Mouse (Mus musculus) heart, adult 2 months (tissue): ENCODE measurements at regions not wholly inside any gene's neighbourhood (a gene's known extent, or its start where the extent isn't known, plus 50 kb on each side); places are given as distances from the start of the nearest gene placed in this dataset.

Experiments used
- DNase-seq, 2 experiments: peaks; one replicate each; pipeline ENCODE4 v3.0.0; 2021
- H3K27ac ChIP-seq: fragments of 200-600 bp; 2 replicates; pipeline ENCODE4 v1.8.1; 2022
- H3K27me3 ChIP-seq: fragments of 200-500 bp; 2 replicates; pipeline ENCODE4 v1.6.1; 2012; ENCODE audit warnings: mild to moderate bottlenecking, low read length, inconsistent platforms, mixed read lengths; ENCODE audit not compliant: control insufficient read depth, insufficient read depth
- H3K36me3 ChIP-seq: fragments of 200-500 bp; 2 replicates; pipeline ENCODE4 v1.6.1; 2012; ENCODE audit warnings: low read length, inconsistent platforms; ENCODE audit not compliant: control insufficient read depth, insufficient read depth
- H3K4me1 ChIP-seq: fragments of 200-500 bp; 2 replicates; pipeline ENCODE4 v1.6.1; 2011; ENCODE audit warnings: low read length; ENCODE audit not compliant: control insufficient read depth, insufficient read depth
- H3K4me3 ChIP-seq: fragments of 200-600 bp; 2 replicates; pipeline ENCODE4 v1.8.1; 2022
- H3K79me2 ChIP-seq: fragments of 200-500 bp; replicated peaks from 2 replicates; pipeline ENCODE4 v1.6.1; 2012; ENCODE audit warnings: mild to moderate bottlenecking, inconsistent platforms, low read length, moderate library complexity, mixed read lengths; ENCODE audit not compliant: control insufficient read depth, insufficient read depth
- H3K9ac ChIP-seq: fragments of 200-500 bp; 2 replicates; pipeline ENCODE4 v1.6.1; 2012; ENCODE audit warnings: low read depth, mild to moderate bottlenecking, control low read depth, inconsistent platforms, low read length, mixed read lengths
- CTCF ChIP-seq: fragments of 200-600 bp; IDR thresholded peaks from 2 replicates; pipeline ENCODE4 v1.8.1; 2022; ENCODE audit warnings: antibody characterized with exemption, mild to moderate bottlenecking, moderate library complexity
- EP300 ChIP-seq: fragments of 200-500 bp; IDR thresholded peaks from 2 replicates; pipeline ENCODE4 v1.6.1; 2011; ENCODE audit warnings: low read depth, low read length, control low read depth; ENCODE audit not compliant: insufficient read depth
- POLR2A ChIP-seq: fragments of 200-500 bp; IDR thresholded peaks from 2 replicates; pipeline ENCODE4 v1.6.1; 2011; ENCODE audit warnings: mild to moderate bottlenecking, low read depth, low read length, control low read depth; ENCODE audit not compliant: insufficient read depth
- WGBS: fragments of 180-500 bp; shearing (Covaris S2); methylation state at CpG from one replicate; pipeline ENCODE4 v1.1.7; 2018; 5-methylcytosine and 5-hydroxymethylcytosine counted together
- intact Hi-C: fragments of 180-260 bp; cut with DNase I; formaldehyde crosslinking; loops from one replicate; pipeline ENCODE4 v1.15.1; 2025

GRCm38 (mm10) chr9:90838184-90838926, 523.9 kb upstream of the Zic4 start:
- no peak overlapping the region for H3K4me3 ChIP-seq
- H3K9ac ChIP-seq = no peak overlapping the region
- no peaks in the 10 kb centered on the region for H3K36me3 ChIP-seq
- WGBS = 81% methylated on average over 6 of the region's 6 CpGs
- H3K4me1 ChIP-seq = no peaks in the 10 kb centered on the region
- H3K27ac ChIP-seq = no peak overlapping the region
- intact Hi-C loops = no loop called here
- TF ChIP-seq EP300 = no peak
- TF ChIP-seq CTCF = no peak
- no peak for TF ChIP-seq POLR2A
- H3K79me2 ChIP-seq = no peaks in the 10 kb centered on the region
- H3K27me3 ChIP-seq = no peaks in the 10 kb centered on the region
- DNase-seq = no peak

DNA sequence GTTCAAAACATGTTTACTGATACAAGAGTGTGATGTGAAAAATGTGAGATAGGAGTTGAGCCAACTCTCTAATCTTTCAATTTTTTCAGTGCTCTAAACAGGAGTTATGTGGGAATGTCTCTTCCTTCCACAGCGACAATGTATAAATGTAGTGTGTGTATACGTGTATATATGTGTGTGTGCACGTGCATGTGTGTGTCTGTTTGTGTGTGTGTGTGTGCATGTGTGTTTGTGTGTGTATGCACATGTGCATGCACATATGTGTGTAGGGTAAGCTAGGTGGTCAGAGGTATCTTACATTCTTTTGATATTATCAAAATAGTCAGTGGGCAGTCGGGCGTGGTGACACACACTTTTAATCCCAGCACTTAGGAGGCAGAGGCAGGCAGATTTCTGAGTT, 511.2 kb upstream of the Zic4 start:
- Histone ChIP-seq H3K27me3 (no peaks in the 10 kb centered on the region), H3K36me3 (no peaks in the 10 kb centered on the region), H3K79me2 (no peaks in the 10 kb centered on the region), H3K4me3 (no peak overlapping the region), H3K27ac (no peak overlapping the region), H3K4me1 (no peaks in the 10 kb centered on the region), H3K9ac (no peak overlapping the region)
- DNase-seq = no peak
- 79% methylated on average over 5 of the region's 5 CpGs for WGBS
- intact Hi-C loops = no loop called here
- TF ChIP-seq CTCF = no peak
- no peak for TF ChIP-seq POLR2A
- no peak for TF ChIP-seq EP300

DNA sequence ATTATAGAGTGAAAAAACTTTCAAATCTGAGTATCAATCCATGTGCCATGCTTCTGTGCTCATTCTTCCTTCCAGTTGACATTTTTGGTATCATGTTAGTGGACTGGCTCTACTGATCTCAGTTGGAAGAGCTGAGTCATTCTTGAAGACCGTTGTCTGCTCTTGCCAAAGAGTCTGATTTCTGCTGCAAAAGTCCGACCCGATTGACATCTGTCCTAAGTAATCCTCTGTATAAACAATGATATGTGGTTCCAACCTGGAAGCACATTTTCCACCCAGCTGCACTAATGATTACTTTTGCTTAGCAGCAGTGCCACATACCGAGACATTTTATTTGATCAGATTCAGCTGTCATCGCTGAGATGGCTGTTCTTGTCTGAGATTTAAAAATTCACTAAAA, 490.6 kb upstream of the Zic4 start:
- H3K4me1 ChIP-seq = no peaks in the 10 kb centered on the region
- no peaks in the 10 kb centered on the region for H3K79me2 ChIP-seq
- intact Hi-C loops = no loop called here
- WGBS = 50% methylated on average over 5 of the region's 5 CpGs
- no peak overlapping the region for H3K4me3 ChIP-seq
- no peak overlapping the region for H3K9ac ChIP-seq
- no peaks in the 10 kb centered on the region for H3K27me3 ChIP-seq
- no peak for DNase-seq
- no peak overlapping the region for H3K27ac ChIP-seq
- H3K36me3 ChIP-seq = no peaks in the 10 kb centered on the region
- TF ChIP-seq POLR2A (no peak), EP300 (no peak), CTCF (no peak)

- no peak for DNase-seq
- 84% methylated on average over 1 of the region's 1 CpGs for WGBS
- Histone ChIP-seq H3K4me1 (no peaks in the 10 kb centered on the region), H3K9ac (no peak overlapping the region), H3K4me3 (no peak overlapping the region), H3K36me3 (no peaks in the 10 kb centered on the region), H3K27me3 (no peaks in the 10 kb centered on the region), H3K27ac (no peak overlapping the region), H3K79me2 (no peaks in the 10 kb centered on the region)
- intact Hi-C loops = no loop called here
- TF ChIP-seq CTCF (no peak), POLR2A (no peak), EP300 (no peak)
Observed at GRCm38 (mm10) chr9:90884467-90884866, 477.7 kb upstream of the Zic4 start.

- no peaks in the 10 kb centered on the region for H3K27me3 ChIP-seq
- intact Hi-C loops = no loop called here
- H3K9ac ChIP-seq = no peak overlapping the region
- TF ChIP-seq POLR2A (no peak), EP300 (no peak), CTCF (no peak)
- H3K36me3 ChIP-seq = no peaks in the 10 kb centered on the region
- no peak overlapping the region for H3K27ac ChIP-seq
- H3K79me2 ChIP-seq = no peaks in the 10 kb centered on the region
- H3K4me3 ChIP-seq = no peak overlapping the region
- no peaks in the 10 kb centered on the region for H3K4me1 ChIP-seq
- WGBS = 93% methylated on average over 3 of the region's 3 CpGs
- DNase-seq = no peak
Observed at GRCm38 (mm10) chr9:90887405-90887804, 474.8 kb upstream of the Zic4 start.

- Histone ChIP-seq H3K36me3 (no peaks in the 10 kb centered on the region), H3K79me2 (no peaks in the 10 kb centered on the region), H3K27ac (no peak overlapping the region), H3K4me3 (no peak overlapping the region), H3K27me3 (no peaks in the 10 kb centered on the region), H3K9ac (no peak overlapping the region), H3K4me1 (no peaks in the 10 kb centered on the region)
- WGBS = 71% methylated on average over 4 of the region's 4 CpGs
- intact Hi-C loops = no loop called here
- TF ChIP-seq POLR2A = no peak
- TF ChIP-seq CTCF = no peak
- no peak for TF ChIP-seq EP300
- DNase-seq = no peak
Observed at GRCm38 (mm10) chr9:90890801-90891200, 471.4 kb upstream of the Zic4 start.
